Mouse (Mus musculus) megakaryocyte, embryonic 14.5 days (primary cell): ENCODE data around the gene Peg12. TPM values are rescaled to one million over a fixed set of nuclear protein-coding genes. Genes with fewer than 3 reads are reported as not detected.

Experiments used
- H3K27me3 ChIP-seq: replicated peaks from 2 replicates; pipeline ENCODE3; 2012; ENCODE audit warnings: inconsistent platforms
- H3K36me3 ChIP-seq: replicated peaks from 2 replicates; pipeline ENCODE3; 2012; ENCODE audit warnings: low read length, inconsistent platforms, mixed read lengths
- H3K4me1 ChIP-seq: 2 replicates; pipeline ENCODE4 v1.6.1; 2012; ENCODE audit warnings: inconsistent platforms
- H3K4me3 ChIP-seq: replicated peaks from 2 replicates; pipeline ENCODE3; 2012; ENCODE audit warnings: moderate library complexity, mild to moderate bottlenecking, inconsistent platforms
- H3K9me3 ChIP-seq: 2 replicates; pipeline ENCODE4 v1.6.1; 2012; ENCODE audit warnings: inconsistent platforms
- FLI1 ChIP-seq: IDR thresholded peaks from 2 replicates; pipeline ENCODE4 v1.6.1; 2012; ENCODE audit warnings: low read length, inconsistent platforms, mixed read lengths
- GATA1 ChIP-seq: IDR thresholded peaks from 3 replicates; pipeline ENCODE4 v1.6.1; 2012; ENCODE audit warnings: mixed read lengths, low read length, inconsistent platforms, borderline replicate concordance
- polyA plus RNA-seq: library from polyadenylated mRNA; stranded (reverse); fragments of >175 nt; gene quantifications from 2 replicates; pipeline ENCODE4 v1.2.3, GENCODE M21; 2012; ENCODE audit warnings: low replicate concordance; ENCODE audit not compliant: insufficient read depth

The Peg12 gene
- 2.7 and 4.9 TPM in 2 replicates for polyA plus RNA-seq

GRCm38 (mm10) chr7:62463878-62464755, at the start of gene Peg12:
Gene Peg12 (minus strand): TSS chr7:62464510.
- Histone ChIP-seq H3K36me3 (no peaks in the 10 kb centered on the region), H3K4me3 (peak within 1 kb of the TSS; percentile 94), H3K9me3 (peaks cover 8% of the 10 kb centered on the region; the same call in 1 of the 2 replicates), H3K4me1 (peaks cover 14% of the 10 kb centered on the region), H3K27me3 (peaks cover 10% of the 10 kb centered on the region)
- TF ChIP-seq GATA1 (no peak), FLI1 (no peak)

- no peak for TF ChIP-seq GATA1
- TF ChIP-seq FLI1 = no peak
- Histone ChIP-seq H3K4me1 (no peaks in the 10 kb centered on the region), H3K9me3 (no peaks in the 10 kb centered on the region), H3K27me3 (no peaks in the 10 kb centered on the region), H3K36me3 (no peaks in the 10 kb centered on the region), H3K4me3 (no peak overlapping the region)
Measured at GRCm38 (mm10) chr7:62486139-62486538, 21.8 kb upstream of the Peg12 start.

- Histone ChIP-seq H3K4me3 (peak overlapping the region; percentile 94), H3K36me3 (no peaks in the 10 kb centered on the region), H3K9me3 (peaks cover 8% of the 10 kb centered on the region; the same call in 1 of the 2 replicates), H3K4me1 (peaks cover 14% of the 10 kb centered on the region), H3K27me3 (peaks cover 10% of the 10 kb centered on the region)
- no peak for TF ChIP-seq GATA1
- no peak for TF ChIP-seq FLI1
Measured at GRCm38 (mm10) chr7:62463007-62463877, 1.1 kb downstream of the Peg12 start.

- Histone ChIP-seq H3K27me3 (peaks cover 10% of the 10 kb centered on the region), H3K9me3 (peaks cover 8% of the 10 kb centered on the region; the same call in 1 of the 2 replicates), H3K4me1 (peaks cover 14% of the 10 kb centered on the region), H3K36me3 (no peaks in the 10 kb centered on the region), H3K4me3 (peak overlapping the region; percentile 94)
- no peak for TF ChIP-seq GATA1
- TF ChIP-seq FLI1 = no peak
Measured at GRCm38 (mm10) chr7:62462229-62463006, 1.9 kb downstream of the Peg12 start.

GRCm38 (mm10) chr7:62452353-62452752, 12.0 kb downstream of the Peg12 start:
- TF ChIP-seq GATA1 (no peak), FLI1 (no peak)

GRCm38 (mm10) chr7:62445431-62446165, 18.7 kb downstream of the Peg12 start:
- TF ChIP-seq GATA1 = no peak
- TF ChIP-seq FLI1 = no peak
- no peaks in the 10 kb centered on the region for H3K27me3 ChIP-seq
- no peaks in the 10 kb centered on the region for H3K9me3 ChIP-seq
- no peak overlapping the region for H3K4me3 ChIP-seq
- H3K36me3 ChIP-seq = no peaks in the 10 kb centered on the region
- no peaks in the 10 kb centered on the region for H3K4me1 ChIP-seq

More at GRCm38 (mm10) chr7:62452353-62452752, 12.0 kb downstream of the Peg12 start:
- Histone ChIP-seq H3K27me3 (no peaks in the 10 kb centered on the region), H3K4me3 (no peak overlapping the region), H3K9me3 (no peaks in the 10 kb centered on the region), H3K36me3 (no peaks in the 10 kb centered on the region), H3K4me1 (no peaks in the 10 kb centered on the region)

GRCm38 (mm10) chr7:62436394-62436793, 27.9 kb downstream of the Peg12 start:
- TF ChIP-seq FLI1 = no peak
- no peak for TF ChIP-seq GATA1
- H3K4me1 ChIP-seq = no peaks in the 10 kb centered on the region
- no peak overlapping the region for H3K4me3 ChIP-seq
- no peaks in the 10 kb centered on the region for H3K9me3 ChIP-seq
- no peaks in the 10 kb centered on the region for H3K27me3 ChIP-seq
- H3K36me3 ChIP-seq = no peaks in the 10 kb centered on the region

GRCm38 (mm10) chr7:62433243-62433642, 31.1 kb downstream of the Peg12 start:
- H3K27me3 ChIP-seq = no peaks in the 10 kb centered on the region
- no peaks in the 10 kb centered on the region for H3K36me3 ChIP-seq
- TF ChIP-seq FLI1 (no peak), GATA1 (no peak)
- H3K9me3 ChIP-seq = no peaks in the 10 kb centered on the region
- H3K4me3 ChIP-seq = no peak overlapping the region
- no peaks in the 10 kb centered on the region for H3K4me1 ChIP-seq
